Mouse (Mus musculus) liver, embryonic 14.5 days (tissue): Measurements from ENCODE around the gene Nepro.

ENCODE experiments used
- CTCF ChIP-seq: IDR thresholded peaks from 2 replicates; pipeline ENCODE4 v1.5.1; 2016; ENCODE audit warnings: antibody characterized with exemption, low read depth, control low read depth
- EP300 ChIP-seq: IDR thresholded peaks from 2 replicates; pipeline ENCODE4 v1.6.1; 2016; ENCODE audit warnings: antibody characterized with exemption, low read depth

DNA sequence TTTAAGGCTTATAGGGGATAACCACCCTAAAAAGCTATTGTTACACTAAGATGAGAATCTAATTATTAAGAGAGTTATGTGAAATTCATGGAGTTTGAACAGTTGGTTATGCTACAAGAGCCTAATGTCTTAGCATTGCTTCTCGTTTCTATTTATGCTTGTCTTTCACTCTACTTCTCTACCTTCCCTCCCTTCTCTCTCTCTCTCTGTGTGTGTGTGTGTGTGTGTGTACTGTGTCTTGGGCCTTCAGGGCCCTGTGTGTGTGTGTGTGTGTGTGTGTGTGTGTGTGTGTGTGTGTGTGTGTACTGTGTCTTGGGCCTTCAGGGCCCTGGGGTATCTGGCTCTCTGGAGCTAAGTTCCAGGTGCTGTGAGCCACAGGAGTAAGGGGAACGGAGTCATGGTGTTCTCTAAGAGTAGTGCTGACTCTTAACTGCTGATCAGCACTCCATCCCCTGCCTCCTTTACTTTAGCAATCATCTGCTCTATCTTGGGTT is 6.9 kb upstream of the Nepro start:
- TF ChIP-seq CTCF (no peak), EP300 (no peak)
